Mouse (Mus musculus): ENCODE measurements at regions not wholly inside any gene's neighbourhood (a gene's known extent, or its start where the extent isn't known, plus 50 kb on each side); places are given as distances from the start of the nearest gene placed in this dataset.

DNA sequence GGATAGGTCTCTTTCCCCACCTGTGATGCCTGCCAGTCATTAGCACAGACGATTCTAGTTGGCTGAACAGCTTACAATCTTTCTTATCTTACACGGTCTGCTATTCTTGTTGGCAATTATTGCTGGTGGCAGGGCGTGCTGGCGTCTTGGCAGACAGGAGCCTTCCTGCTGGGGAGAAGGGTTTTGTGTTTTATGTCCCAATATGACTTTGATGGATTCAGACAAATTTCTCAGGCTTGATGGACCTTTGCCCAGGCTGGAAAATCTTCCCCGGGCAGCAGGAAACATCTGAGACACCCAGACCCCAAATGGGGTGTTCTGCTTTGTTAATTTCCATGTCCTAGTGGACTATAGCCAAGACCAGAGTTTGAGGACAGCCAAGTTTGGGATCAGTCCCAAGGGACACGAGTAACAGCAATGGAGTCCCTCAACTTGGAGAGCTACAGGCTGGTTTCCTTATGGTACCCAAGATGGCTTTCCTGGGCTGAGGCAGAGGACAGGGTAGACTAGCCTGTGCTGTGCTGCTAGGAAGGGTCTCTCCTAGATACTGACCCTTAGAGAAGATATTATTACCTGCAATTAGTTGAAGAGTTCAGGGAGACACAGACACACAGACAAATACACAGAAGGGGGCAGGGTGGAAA, 249.8 kb downstream of the En1 start:
- TF ChIP-seq CTCF (IDR thresholded peaks at IDR 0.05; ENCODE audit: borderline replicate concordance, insufficient read depth, low read depth, low read length) (no peak), POLR2A (IDR thresholded peaks at IDR 0.05; ENCODE audit: borderline replicate concordance, insufficient read depth, low read length) (no peak)

Data from cerebellum, adult 2 months (tissue).